Mouse (Mus musculus): ENCODE measurements around the gene Spata32.

Gene Spata32

GRCm38 (mm10) chr11:103175688-103176442 is 42.4 kb downstream of the Spata32 start:
- DNase-seq (ENCODE audit: low read depth in 1 of 2, low spot score in 2 of 2) = no peak

DNA sequence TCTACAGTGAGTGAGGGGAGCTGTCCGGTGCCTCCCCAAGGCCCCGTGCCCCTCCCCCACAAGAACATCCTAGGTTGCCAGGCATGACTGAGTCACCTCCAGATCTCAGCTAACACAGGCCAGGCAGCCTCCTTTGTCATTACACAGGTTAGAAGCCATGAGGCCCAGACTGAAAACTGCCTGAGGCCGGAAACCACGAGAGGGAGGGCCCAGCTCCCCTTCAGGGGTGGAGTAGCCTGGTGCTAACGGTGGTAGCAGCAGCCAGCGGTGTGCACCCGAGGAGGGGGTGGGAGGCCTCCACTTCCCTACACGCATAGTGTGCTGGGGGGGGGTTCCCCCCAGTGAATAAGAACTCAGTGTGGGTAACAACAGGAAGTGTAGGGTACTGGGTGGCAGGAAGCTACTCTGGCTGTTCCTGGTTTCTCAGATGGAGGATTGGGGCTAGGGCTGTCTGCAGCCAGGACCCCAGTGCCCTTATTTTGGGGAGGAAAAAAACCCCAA is 43.3 kb downstream of the Spata32 start:
- peak in 1 of 2 experiments; percentile 82 for DNase-seq (ENCODE audit: low read depth in 1 of 2, low spot score in 2 of 2)

GRCm38 (mm10) chr11:103174411-103174832 is 43.8 kb downstream of the Spata32 start:
- peak in 1 of 2 experiments; percentile 45 for DNase-seq (ENCODE audit: low read depth in 1 of 2, low spot score in 2 of 2)

DNA sequence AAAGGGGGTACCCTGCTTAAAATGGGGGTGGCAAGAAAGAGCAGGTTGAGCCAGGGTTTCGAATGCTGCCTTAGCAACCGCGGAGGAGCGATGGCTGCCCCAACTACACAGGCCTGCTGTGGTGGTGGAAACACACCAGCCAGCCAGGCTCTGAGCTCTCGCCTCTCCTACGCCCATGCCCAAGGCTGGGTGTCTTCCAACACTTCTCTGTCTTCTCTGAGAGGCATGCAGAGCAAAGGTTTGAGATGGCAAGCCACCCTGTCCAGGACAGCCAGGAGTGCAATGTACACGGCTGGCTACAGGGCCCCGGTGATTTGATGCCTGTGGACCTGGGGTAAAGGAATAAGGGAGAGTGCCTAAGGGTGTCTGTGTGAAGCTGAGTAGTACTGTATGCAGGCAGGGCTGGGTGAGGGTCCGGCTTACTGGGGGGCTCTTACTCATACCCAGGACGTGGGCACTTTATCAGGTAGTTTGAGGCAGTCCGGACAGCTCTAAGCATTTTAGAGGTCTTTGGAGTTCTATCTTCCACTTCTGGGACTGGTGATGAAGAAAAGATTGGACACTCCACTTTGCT is 44.4 kb downstream of the Spata32 start:
- DNase-seq (ENCODE audit: low read depth in 1 of 2, low spot score in 2 of 2) = no peak

GRCm38 (mm10) chr11:103173041-103173770 is 45.0 kb downstream of the Spata32 start:
- DNase-seq (ENCODE audit: low read depth in 1 of 2, low spot score in 2 of 2) = peak in 1 of 2 experiments; percentile 55

GRCm38 (mm10) chr11:103172392-103173040 is 45.7 kb downstream of the Spata32 start:
- no peak for DNase-seq (ENCODE audit: low read depth in 1 of 2, low spot score in 2 of 2)

DNA sequence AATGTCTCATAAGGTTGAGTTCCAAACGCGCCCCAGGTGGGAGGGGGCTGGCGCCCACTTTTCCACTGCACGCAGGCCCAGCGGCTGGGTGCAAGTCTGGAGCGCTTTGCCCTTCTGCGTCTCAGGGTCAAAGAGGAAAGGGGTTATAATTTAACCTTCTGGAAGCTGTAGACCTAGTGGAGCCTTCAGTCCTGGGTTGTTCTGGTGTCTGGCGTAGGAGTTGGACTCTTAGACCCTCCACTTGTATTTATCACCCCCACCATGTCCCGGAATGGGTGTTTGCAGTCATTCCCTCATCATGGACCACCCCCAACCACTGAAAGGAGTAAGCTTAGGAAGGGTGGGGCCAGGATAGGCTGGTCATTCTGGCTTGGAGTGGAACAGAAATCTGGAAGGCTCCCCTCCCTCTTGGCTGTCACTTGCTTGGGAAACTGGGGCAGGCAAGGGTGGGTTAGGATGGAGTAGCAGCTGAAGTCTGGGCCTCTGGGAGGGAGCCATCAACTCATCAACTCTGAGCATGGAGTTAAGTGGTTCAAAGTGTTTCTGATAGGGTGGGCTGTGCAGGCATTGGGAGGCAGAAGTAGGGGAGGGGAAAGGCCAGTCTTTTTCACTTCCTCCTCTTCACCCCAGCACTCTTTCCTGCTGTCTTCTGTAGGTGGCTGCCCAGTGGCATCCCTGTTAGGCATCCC is 46.4 kb downstream of the Spata32 start:
- DNase-seq (ENCODE audit: low read depth in 1 of 2, low spot score in 2 of 2) = peak in 1 of 2 experiments; percentile 48

GRCm38 (mm10) chr11:103171286-103171620 is 47.0 kb downstream of the Spata32 start:
- DNase-seq (ENCODE audit: low read depth in 1 of 2, low spot score in 2 of 2) = no peak

- DNase-seq (ENCODE audit: low read depth in 1 of 2, low spot score in 2 of 2) = peak in 1 of 2 experiments; percentile 65
Observed at GRCm38 (mm10) chr11:103170494-103171285, 47.5 kb downstream of the Spata32 start, which contains the start of gene Fmnl1. Fmnl1 (plus strand) TSS chr11:103171107.

- no peak for DNase-seq (ENCODE audit: low read depth in 1 of 2, low spot score in 2 of 2)
Observed at GRCm38 (mm10) chr11:103170111-103170493, 48.1 kb downstream of the Spata32 start.

DNA sequence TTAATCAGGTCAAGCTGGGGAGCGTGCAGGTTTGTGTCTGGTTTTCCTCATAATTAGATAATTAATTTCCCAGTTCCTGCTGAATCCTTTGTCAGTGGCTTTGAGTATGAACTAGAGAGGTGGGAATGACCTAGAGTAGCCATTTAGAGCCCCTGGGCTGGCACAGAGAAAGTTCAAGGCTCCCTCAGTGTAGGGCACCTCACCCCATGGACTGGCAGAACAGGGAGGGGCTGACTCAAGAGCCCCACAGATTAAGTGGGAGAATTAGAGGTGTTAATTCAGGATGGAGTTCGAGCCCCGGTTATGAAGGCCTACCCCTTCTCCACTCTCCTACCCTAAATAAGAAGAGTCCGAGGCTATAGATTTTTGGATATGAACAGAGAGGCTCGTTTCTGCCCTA is 48.6 kb downstream of the Spata32 start:
- DNase-seq (ENCODE audit: low read depth in 1 of 2, low spot score in 2 of 2) = no peak

- DNase-seq (ENCODE audit: low read depth in 1 of 2, low spot score in 2 of 2) = peak in 1 of 2 experiments; percentile 66
Observed at GRCm38 (mm10) chr11:103168690-103169390, 49.4 kb downstream of the Spata32 start.

GRCm38 (mm10) chr11:103164391-103164790 is 53.8 kb downstream of the Spata32 start:
- DNase-seq (ENCODE audit: low read depth in 1 of 2, low spot score in 2 of 2) = no peak

GRCm38 (mm10) chr11:103162132-103162531 is 56.1 kb downstream of the Spata32 start:
- peak in 1 of 2 experiments; percentile 55 for DNase-seq (ENCODE audit: low read depth in 1 of 2, low spot score in 2 of 2)

- no peak for DNase-seq (ENCODE audit: low read depth in 1 of 2, low spot score in 2 of 2)
Observed at GRCm38 (mm10) chr11:103161449-103161848, 56.8 kb downstream of the Spata32 start.

DNA sequence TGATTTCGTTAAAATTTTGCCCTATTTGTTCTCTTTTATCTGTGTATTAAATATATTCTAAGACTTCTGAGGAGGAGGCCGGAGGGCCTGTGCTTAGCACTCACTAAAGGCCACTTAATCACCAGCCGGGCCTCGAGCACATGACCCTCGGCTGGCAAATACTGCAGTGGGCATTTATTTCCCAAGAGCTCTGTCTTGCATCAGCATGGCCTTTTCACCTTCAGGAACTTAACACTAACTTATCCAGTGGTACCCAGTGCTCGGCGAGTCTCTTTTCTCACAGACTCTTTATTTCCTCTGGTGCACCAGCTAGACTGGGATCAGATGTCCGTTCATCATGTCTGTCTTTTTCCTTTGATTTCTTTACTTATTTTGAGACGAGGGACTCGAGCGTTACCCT is 57.5 kb downstream of the Spata32 start:
- DNase-seq (ENCODE audit: low read depth in 1 of 2, low spot score in 2 of 2) = no peak

DNA sequence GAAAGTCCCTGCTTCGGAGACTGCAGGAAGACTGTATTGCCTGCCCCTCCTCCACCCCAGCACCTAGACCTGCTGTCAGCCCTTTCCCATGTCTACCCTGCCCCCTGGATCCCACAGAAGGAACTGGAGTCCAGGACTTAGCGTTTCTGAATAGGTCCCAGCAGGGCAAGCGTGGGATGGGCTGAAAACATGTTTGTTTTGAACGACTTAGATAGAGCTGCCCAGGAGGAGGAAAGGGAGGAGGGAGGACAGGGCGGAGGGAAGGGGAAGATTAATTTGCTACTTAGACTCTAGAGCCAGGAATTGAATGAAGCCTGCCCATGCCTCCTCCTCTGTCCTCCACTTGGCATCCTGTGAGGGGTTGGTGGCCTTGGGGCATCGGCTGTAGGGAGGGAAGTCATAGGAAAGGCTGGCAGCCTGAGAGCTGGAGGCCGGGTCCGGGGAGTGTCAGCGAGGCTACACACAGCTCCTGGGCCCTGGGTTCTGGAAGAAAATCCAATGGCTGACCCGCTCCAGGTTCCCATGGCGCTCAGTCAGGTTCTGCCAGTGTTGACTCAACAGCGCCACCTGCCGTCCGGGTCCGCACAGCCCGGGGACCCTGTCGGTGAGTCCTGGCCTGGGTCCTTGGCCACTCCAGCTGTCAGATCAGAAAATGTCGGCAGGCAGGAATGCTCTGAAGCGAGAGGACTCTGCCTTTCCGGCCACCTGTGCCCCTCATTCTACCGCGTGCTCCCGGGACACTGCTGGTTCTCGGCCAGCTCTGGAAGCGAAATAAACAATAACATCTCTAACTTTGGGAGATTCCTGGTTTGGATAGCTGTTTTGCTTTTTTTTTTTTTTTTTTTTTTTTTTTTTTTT is 59.4 kb downstream of the Spata32 start:
- peak; percentile 80 to 92 for DNase-seq (ENCODE audit: low read depth in 1 of 2, low spot score in 2 of 2)

Data from monocyte, adult 2 months (primary cell).